Mouse (Mus musculus) embryonic fibroblast, embryonic 13.5 days (primary cell): ENCODE data around the gene Gm15130. TPM values are rescaled to one million over a fixed set of nuclear protein-coding genes. Genes with fewer than 3 reads are reported as not detected.

Experiments used
- H3K27ac ChIP-seq: 2 replicates; pipeline ENCODE4 v1.5.1; 2012; ENCODE audit warnings: low read length, control low read depth, inconsistent platforms; ENCODE audit not compliant: insufficient read depth
- H3K4me1 ChIP-seq: 2 replicates; pipeline ENCODE4 v1.6.1; 2011; ENCODE audit warnings: low read length; ENCODE audit not compliant: control insufficient read depth, insufficient read depth
- H3K4me3 ChIP-seq: 2 replicates; pipeline ENCODE4 v1.5.1; 2011; ENCODE audit warnings: mild to moderate bottlenecking, control low read depth, low read length; ENCODE audit not compliant: insufficient read depth
- CTCF ChIP-seq: IDR thresholded peaks from 2 replicates; pipeline ENCODE4 v1.5.1; 2011; ENCODE audit warnings: mild to moderate bottlenecking, control low read depth, low read length, moderate library complexity, borderline replicate concordance; ENCODE audit not compliant: insufficient read depth
- POLR2A ChIP-seq: IDR thresholded peaks from 2 replicates; pipeline ENCODE4 v1.6.1; 2011; ENCODE audit warnings: low read depth, mild to moderate bottlenecking, control low read depth, low read length, moderate library complexity
- polyA plus RNA-seq: library from polyadenylated mRNA; stranded (reverse); fragments of >200 nt; gene quantifications from 2 replicates; pipeline ENCODE4 v1.2.4, GENCODE M21; 2011; ENCODE audit warnings: low read depth; ENCODE audit not compliant: missing spikeins, insufficient read length

The Gm15130 gene
- polyA plus RNA-seq, result not detected in 2 replicates

GRCm38 (mm10) chr2:111152836-111153235, at the start of gene Gm15130:
Gm15130 (minus strand) TSS chr2:111152936.
- H3K4me3 ChIP-seq, result no peak within 1 kb of the TSS
- no peaks in the 10 kb centered on the region for H3K4me1 ChIP-seq
- no peak for TF ChIP-seq CTCF
- no peak within 1 kb of the TSS for H3K27ac ChIP-seq

GRCm38 (mm10) chr2:111182068-111182467, 29.3 kb upstream of the Gm15130 start:
- no peak overlapping the region for H3K27ac ChIP-seq
- TF ChIP-seq CTCF, result no peak
- TF ChIP-seq POLR2A, result no peak
- no peaks in the 10 kb centered on the region for H3K4me1 ChIP-seq
- H3K4me3 ChIP-seq, result no peak overlapping the region

- H3K4me1 ChIP-seq, result no peaks in the 10 kb centered on the region
- no peak overlapping the region for H3K4me3 ChIP-seq
- no peak overlapping the region for H3K27ac ChIP-seq
- no peak for TF ChIP-seq CTCF
- no peak for TF ChIP-seq POLR2A
Observed at GRCm38 (mm10) chr2:111135739-111136138, 17.0 kb downstream of the Gm15130 start.

- Histone ChIP-seq H3K4me1 (no peaks in the 10 kb centered on the region), H3K27ac (no peak within 1 kb of the TSS), H3K4me3 (no peak within 1 kb of the TSS)
- no peak for TF ChIP-seq POLR2A
- no peak for TF ChIP-seq CTCF
Observed at GRCm38 (mm10) chr2:111105882-111106281, 46.9 kb downstream of the Gm15130 start, which contains the start of gene Gm13941. Gm13941 (minus strand) TSS chr2:111105982.

Other genes starting within 250 kb of the Gm15130 start
- gene Ano3, start 202.0 kb downstream of the Gm15130 start, polyA plus RNA-seq, result 19.4 and 28.4 TPM in 2 replicates
- gene Gm13941, start 47.0 kb downstream of the Gm15130 start, polyA plus RNA-seq, result not detected in 2 replicates
- gene 4930430A15Rik, start 76.7 kb upstream of the Gm15130 start, polyA plus RNA-seq, result not detected in 2 replicates
- not detected in 2 replicates for gene Olfr1275, start 82.3 kb upstream of the Gm15130 start, polyA plus RNA-seq
- gene Olfr1276, start 101.6 kb upstream of the Gm15130 start, polyA plus RNA-seq, result not detected in 2 replicates
- gene Olfr1277, start 121.2 kb upstream of the Gm15130 start, polyA plus RNA-seq, result not detected in 2 replicates
- not detected in 2 replicates for gene Olfr1278, start 137.2 kb upstream of the Gm15130 start, polyA plus RNA-seq
- not detected in 2 replicates for gene Olfr1279, start 147.7 kb upstream of the Gm15130 start, polyA plus RNA-seq
- gene Olfr1280, start 161.1 kb upstream of the Gm15130 start, polyA plus RNA-seq, result not detected in 2 replicates
- not detected in 2 replicates for gene Olfr1281, start 173.6 kb upstream of the Gm15130 start, polyA plus RNA-seq
- not detected in 2 replicates for gene Olfr1282, start 183.1 kb upstream of the Gm15130 start, polyA plus RNA-seq
- not detected in 2 replicates for gene Olfr1283, start 213.9 kb upstream of the Gm15130 start, polyA plus RNA-seq
- not detected in 2 replicates for gene Olfr1284, start 222.6 kb upstream of the Gm15130 start, polyA plus RNA-seq